Mouse (Mus musculus): ENCODE data around the gene Tfpt.

DNA sequence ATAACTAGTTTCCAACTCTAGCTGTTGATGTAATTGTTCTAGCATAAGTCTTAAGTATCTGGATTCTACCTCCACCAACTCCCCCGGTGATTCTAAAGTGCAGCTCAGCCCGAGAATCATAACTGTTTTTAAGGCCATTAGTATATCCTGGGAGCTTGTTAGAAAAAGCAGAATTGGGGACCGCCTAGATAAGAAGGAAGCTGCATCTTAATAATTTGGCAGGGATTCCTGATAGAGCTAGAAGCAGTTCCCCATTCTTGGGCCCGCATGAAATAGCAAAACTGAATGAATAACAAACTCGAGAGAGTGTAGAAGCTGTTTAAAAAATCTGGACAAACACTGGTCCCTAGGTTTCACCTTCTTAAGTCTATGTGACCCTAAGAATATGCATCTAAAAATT is 13.7 kb upstream of the Tfpt start:
- no peak for TF ChIP-seq POLR2A (IDR thresholded peaks at IDR 0.05; ENCODE audit: control insufficient read depth, low read depth, low read length)
- no peak for TF ChIP-seq CTCF (IDR thresholded peaks at IDR 0.05; ENCODE audit: control insufficient read depth, insufficient read depth, insufficient replicate concordance, low read depth, low read length)
